Mouse (Mus musculus) adrenal gland, postnatal 10 days (tissue): ENCODE data around the gene Bad. TPM values are rescaled to one million over a fixed set of nuclear protein-coding genes. Genes with fewer than 3 reads are reported as not detected.
"Not testable (repeated sequence)": the region's sequence is repeated elsewhere in the genome, so short reads cannot be mapped to it uniquely, and the experiment has no call there.

Experiments used
- DNase-seq: peaks from one replicate; pipeline ENCODE4 v3.0.0; 2021; ENCODE audit warnings: mixed read lengths
- long read RNA-seq, 2 experiments: library from polyadenylated mRNA; stranded (forward); transcript quantifications; one replicate each; pipeline ENCODE4 v2.0.0; 2021
- total RNA-seq, 2 experiments: library from RNA; stranded (reverse); gene quantifications; 2 replicates each; pipeline ENCODE4 v1.2.3; 2021

The Bad gene
- total RNA-seq: 10 to 100 TPM; 42.0 to 51.8 TPM
- long read RNA-seq, experiment 1, transcript Bad-202 (4 exons, 990 nt): major isoform, 48 of 74 reads
- long read RNA-seq, experiment 1, transcript Bad-201 (4 exons, 1,452 nt): minor isoform, 9 of 74 reads
- long read RNA-seq, experiment 1, partial matches to known transcripts: 7 of 74 reads
- long read RNA-seq, experiment 1, other reads (novel, unspliced or antisense): 6 of 74 reads
- long read RNA-seq, experiment 2, transcript Bad-202 (4 exons, 990 nt): major isoform, 25 of 41 reads
- long read RNA-seq, experiment 2, partial matches to known transcripts: 7 of 41 reads
- long read RNA-seq, experiment 2, other reads (novel, unspliced or antisense): 3 of 41 reads

DNA sequence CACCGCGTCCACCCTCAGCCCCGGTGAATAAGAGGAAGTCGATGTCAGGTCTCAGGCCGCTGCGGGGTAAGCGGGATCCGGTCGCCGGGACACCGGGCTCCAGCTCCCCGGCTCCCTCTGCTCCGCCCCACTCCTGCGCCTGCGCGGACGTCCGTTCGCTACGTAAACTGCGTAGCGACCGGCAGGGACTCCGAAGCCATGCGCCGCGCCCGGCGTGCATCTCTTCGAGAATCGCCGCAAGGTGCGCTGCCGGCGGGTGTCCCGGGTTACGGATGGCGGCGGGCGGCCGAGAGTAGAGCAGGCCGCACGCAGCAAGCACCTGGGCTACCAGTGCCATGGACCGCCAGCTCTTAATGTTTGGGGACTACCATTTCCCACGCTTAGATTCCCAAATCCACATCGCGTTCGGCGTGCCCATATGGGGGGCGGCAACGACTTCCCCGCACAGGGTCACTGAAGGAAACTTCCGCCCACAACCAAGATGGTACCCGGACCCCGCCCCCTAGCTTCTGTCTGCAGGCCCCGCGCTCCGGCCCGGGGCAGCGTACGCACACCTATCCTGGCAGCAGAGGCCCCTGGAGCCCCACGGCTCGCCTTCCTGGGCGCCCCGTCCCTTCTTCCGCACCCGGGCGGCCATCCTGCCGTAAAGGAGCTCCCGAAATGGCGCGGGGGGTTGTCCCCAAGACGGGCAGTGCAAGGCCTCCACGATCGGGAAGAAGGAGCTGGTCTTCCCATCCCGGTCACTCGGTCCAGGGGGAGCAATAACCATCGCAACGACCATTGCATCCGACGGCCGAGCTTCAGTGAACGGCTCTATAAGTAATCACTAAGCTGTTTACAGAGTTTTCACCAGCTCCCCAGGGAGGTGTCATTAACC lies at the start of gene Bad:
Bad (plus strand) TSS at position 490 of the 877 bp plus-strand sequence.
- DNase-seq: peak; percentile 99

DNA sequence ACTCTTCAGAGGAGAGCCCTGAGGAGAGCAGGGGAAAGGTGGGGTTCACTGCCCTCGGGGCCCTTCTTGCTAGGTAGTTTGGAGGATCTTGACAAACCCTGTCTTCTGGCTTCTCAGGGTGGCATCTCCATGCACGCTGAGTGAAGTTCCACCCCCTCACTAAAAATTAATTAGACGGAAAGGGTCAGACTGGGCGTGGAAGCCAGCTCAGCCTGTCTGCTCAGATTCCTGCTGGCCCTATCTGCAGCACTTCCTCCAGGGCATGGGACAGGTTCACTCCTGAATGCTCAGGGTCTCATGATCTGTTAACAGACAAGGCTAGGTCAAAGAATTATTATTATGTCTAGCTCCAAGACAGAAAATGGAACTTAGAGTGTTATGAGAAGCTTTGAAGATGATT lies 49.1 kb upstream of the Bad start:
- no peak for DNase-seq

DNA sequence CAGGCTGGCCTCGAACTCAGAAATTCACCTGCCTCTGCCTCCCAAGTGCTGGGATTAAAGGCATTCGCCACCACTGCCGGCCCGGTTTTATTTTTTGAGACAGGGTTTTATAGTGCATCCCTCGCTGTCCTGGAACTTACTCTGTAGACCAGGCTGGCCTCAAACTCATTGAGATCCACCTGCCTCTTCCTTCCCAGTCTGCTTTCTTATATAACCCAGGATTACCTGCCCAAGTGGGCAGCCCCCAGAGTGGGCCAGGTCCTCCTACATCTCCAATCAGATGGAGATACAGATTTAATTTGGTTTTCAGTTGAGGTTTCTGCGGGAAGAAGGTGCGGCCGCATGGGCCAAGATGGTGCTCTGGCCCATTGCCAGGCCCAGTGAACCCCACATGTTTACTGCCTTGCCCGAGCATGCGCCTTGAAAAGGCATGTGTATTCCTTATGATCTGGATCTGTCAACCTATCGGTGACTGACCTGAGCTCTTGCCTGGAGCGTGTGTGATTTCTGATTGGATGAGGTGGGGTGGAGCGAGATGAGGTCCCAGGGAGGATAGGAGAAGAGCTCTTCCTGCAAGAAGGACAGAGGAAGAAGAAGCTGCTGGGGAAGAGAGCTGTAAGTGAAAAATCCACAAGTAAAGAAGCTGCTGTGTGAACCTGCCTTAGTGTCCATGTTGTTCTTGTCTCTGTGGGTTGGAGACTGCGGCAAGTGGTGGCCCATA lies 47.8 kb upstream of the Bad start:
- DNase-seq: no peak

DNA sequence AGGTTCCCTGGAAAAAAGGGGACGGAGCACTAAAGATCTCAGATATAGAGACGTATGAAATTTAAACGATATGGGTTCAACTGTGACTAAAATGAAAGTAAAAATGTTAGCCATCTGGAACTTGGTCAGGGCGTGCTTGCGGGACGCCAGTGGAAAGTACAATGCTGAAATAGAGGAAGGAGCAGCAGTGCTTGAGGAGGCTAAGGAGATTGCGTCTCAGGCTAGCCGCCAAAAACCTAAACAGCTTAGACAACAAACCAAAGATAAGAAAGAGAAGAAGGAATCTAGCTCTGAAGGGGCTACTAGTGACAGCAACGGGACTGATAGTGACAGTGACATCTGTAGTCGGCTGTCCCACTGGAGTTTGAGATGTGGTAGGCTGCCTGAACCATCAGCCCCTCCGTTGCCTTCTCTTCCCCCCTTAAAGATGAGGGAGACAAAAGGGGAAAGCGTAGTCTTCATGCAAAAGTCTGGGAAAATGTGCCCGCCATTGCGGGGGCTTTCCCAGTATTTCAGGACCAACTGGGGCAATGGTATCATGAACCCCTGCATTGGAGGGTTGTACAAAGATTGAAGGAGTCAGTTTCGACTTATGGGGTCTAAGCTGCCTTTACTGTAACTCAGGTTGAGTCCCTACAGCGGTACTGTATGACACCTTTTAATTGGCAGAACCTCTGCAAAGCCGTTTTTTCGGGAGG lies 45.9 kb upstream of the Bad start:
- not testable (repeated sequence) for DNase-seq

DNA sequence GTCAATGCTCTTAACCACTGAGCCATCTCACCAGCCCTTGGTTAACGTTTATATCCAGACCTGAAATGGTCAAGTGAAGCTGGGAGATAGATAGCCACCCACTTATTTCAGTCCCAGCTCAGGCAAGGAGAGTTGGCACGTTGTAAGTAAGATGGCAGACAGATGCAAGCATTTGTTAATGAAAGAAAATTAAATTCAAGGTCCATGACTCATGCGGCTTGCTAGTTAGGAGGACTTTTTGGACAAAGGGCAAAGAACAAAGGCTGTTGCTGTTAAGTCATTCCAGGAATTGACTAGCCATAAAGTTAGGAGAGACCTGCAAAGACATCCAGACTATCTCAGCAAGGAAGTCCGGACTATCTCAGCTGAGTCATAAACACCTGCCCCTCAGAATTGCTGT lies 42.0 kb upstream of the Bad start:
- no peak for DNase-seq

DNA sequence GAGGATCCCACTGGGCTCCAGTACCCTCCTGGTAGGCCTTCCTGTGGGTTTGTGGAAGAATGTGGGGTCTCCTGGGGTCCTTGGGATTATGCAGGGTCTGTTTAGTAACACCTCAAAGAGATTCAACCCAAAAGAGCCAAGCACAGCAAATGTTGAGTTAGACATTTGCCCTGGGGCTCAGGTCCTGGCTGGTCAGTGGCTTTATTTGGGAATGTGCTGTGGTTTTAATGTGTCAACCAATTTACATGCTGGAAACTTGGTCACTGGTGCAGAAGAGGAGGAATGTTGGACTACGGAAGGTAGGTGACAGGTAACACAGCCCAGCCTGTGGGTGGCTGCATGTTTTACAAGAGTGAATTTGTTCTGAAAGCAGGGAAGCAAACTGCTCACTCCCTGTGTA lies 38.6 kb upstream of the Bad start:
- no peak for DNase-seq

DNA sequence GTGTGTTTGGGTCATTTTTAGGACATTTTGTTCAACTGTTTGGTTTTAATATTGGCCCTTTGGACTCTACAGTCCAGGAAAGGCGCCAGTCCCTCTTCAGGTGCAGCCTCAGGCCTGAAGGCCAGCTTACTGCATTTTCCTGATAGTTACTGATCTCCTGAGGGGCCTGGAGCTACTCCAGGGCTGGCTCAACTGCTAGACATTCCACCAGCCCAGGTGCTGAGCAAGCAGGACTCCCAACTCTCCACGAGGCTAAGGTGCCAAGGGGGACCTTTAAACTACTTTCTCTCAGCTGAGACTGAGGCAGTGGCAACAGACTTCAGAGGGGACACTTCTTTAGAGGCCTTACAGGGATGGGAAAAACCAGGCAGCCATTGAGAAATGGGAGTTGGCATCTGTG lies 36.8 kb upstream of the Bad start:
- no peak for DNase-seq

DNA sequence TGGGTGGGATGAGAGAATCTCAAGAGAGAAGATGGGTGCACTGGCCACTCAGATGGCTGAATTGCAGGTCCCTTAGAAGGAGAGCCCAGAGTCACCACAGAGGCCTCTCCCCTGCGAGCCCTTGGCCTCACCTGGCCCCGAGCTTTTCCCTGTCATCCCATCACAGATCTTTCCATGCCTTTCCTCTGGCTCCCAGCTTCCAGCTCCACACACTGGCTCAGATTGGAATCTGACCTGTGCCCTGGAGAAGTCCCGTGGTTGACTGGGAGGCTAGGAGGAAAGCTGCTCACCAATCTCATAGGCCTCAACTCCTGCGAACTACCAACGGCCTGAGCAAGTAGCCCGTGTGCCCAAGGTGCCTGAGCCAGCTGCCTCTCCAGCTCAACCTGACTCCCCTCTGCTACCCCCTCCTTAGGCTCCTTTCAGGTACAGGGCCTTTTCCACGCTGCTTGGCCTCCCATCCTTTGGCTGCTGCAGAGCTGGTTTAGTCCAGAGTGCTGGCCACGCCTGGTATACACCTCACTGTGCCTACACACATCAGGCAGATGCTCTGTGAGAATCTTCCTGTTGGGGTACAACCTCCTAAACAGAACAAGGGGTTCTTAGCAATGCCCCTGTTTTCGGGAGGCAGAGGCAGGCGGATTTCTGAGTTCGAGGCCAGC lies 36.0 kb upstream of the Bad start:
- no peak for DNase-seq

DNA sequence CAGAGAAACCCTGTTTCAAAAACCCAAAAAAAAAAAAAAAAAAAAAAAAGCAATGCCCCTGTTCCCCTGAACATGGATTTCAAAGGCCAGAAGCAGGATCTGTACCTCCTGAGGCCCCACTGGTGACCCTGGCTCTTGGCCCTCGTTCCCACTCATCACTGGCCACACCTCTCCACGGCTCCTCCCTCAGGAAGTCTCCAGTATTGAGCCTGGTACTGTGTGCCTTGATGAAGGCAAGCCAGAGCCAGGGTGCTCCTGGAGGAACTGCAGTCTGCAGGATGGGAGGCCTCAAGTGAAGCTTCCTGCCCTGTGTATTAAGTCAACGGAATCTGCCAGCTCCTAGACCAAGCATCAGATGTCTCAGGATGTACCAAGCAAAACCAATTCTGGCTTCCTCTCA lies 35.5 kb upstream of the Bad start:
- DNase-seq: no peak

DNA sequence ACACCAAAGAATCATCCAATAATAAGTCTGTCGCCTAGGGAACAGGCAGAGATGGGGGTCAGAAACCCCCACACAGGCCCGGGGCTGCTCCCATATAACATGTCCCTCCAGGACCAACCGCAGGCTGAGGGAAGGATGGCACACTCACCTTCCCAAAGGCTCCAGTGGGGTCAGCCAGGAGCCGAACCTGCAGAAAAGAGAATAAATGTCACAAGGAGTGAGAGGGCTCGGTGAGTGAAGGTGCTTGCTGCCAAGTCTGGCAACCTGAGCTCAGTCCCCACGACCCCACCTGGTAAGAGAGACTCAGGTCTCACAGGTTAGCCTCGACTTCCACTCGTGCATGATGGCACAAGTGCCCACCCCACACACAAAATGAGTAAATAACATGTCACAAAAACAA lies 34.6 kb upstream of the Bad start:
- DNase-seq: no peak

DNA sequence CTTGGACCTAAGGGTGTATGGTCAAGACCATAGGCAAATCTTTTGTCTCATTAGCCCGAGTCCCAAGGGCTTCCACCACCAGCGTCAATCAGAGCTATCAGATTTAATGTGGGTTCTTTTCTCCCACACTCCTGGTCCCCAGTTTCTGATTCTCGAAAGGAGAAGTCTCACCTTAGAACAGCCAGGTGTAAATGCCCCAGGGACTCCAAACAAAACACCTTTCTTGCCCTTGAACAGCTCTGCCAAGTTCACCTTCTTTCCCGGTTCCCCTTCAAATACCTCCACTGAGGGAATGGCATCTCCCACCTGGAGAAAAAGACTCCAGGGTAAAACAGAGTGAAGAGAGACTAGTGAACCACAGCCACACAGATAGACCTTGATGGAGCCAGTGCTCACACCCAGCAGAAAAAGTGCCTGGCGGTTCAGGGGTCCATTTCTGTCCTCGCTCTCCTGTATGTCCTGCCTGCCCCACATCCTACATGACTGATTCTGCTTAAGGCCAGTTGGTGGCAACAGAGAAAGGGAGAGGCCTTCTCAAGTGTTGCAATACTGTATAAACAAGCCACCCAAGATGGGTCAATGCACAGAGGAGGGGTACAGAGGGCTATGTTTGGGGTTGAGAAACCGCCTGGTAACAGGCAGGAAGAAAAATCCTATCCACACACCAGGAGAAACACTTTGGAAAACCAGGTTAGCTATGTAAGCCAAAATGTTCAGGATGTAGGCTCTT lies 33.7 kb upstream of the Bad start:
- DNase-seq: no peak

DNA sequence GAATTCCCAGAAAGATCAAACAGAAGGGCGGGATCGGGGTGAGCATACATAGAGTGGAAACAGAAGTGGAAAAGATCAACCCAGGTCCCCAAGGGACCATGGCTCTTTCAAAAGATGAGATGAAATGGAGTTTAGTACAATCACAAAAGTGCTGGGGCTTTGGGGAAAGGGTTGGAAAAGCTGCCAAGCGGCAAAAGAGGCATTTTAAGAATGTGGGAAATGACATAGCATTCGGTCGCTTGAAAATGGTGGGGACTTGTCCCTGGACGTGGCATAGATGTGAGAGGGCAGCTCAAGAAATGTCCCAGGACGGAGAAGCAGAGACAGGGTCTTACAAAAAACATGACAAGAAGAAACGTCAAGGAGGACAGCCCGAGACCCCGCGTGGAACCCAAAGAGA lies 32.6 kb upstream of the Bad start:
- no peak for DNase-seq

DNA sequence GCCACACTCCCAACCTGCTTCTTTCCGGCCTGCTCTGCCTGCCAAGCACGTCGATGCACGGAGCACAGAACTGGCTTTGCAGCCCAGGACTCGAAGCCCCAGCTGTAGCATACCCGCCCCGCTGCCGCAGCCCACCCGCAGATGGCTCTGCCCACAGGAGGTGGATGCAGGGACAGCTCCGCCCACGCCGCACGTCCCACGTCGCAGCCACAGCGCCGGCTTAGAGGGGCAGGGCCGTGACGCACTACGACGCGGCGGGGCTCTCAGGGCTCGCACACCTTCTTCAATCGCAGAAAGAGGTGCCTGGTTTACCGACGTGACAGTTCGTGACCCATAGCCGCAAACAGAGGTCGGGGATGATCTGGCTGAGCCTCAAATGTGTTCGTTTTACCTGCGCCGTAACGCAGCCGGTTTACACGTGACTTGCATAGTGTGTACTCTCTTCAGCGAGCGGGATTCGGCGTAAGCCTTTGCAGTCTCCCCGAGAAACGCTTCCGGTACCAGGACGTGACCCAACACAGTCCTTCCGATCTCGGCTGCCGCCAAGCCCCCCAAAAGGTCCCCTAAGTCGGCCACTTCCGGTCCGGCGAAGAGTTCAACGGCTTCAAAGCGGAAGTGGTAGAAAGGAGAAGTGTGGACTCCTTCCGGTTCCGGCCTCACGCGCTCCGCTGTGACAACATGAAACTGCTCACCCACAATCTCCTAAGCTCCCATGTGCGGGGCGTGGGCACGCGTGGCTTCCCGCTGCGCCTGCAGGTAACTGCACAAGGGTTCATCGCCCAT lies 32.0 kb upstream of the Bad start, which contains the start of the genes Trmt112 and Prdx5:
Trmt112 (plus strand) TSS at position 192 of the 783 bp plus-strand sequence.
Prdx5 (minus strand) TSS at position 600 of the 783 bp plus-strand sequence.
- DNase-seq: peak; percentile 94

DNA sequence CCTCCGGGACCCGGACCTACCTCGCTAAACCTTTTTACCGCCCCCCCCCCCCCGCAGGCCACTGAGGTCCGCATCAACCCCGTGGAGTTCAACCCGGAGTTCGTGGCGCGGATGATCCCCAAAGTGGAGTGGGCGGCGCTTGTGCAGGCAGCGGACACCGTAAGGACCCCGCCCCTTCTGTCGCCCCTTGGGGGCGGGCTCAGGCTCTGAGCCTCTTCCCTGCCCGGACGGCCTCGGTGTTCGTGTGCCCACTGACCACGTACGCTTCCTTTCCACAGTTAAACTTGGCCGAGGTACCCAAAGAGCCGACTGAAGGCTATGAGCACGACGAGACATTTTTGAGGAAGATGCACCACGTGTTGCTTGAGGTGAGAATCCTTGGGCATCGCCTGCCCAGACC lies 31.4 kb upstream of the Bad start:
- DNase-seq: peak; percentile 76

DNA sequence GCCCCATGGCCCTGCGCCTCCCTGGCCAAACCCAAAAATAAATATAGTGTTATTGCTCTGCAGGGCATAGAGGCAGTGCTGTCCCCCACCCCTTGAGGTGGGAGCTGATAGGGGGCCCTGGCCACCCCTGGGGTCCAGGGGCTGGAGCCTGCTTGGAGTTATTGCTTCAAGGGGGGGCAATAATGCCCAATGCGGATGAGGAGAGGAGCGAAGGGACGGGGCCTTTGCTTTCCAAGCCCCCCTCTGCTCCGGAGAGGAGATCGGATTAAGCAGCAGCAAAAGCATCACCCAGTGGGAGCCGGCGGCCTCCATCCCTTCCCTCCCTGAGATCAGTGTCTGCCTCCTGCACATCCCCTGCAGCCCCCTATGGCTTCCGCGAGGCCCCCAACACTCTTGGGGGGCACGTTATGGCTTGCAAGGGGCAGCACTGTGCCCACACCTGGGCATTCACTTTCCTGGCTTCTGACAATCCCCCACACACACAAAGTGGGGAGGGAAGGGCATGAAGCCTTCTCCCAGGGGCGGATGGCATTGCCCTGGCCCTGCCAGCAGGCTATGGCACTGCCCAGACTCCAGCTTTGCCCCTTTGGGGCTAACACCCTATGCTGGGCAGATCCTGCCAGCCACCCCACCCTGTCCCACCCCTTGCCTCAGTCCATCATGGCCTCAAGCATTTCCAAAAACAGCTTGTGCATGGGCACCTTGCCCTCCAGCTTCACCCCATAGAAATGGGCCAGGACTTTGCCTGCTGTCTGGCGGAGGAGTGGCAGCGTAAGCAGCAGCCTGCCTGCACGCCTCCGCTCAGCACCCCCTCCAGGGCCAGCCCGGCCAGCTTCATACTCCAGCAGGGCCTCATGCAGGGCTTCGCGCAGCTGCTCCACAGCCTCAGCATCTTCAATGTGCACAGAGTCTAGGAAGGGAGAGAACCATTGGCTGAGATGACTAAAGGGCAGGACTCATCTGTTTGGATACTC lies 30.3 kb upstream of the Bad start:
- no peak for DNase-seq

DNA sequence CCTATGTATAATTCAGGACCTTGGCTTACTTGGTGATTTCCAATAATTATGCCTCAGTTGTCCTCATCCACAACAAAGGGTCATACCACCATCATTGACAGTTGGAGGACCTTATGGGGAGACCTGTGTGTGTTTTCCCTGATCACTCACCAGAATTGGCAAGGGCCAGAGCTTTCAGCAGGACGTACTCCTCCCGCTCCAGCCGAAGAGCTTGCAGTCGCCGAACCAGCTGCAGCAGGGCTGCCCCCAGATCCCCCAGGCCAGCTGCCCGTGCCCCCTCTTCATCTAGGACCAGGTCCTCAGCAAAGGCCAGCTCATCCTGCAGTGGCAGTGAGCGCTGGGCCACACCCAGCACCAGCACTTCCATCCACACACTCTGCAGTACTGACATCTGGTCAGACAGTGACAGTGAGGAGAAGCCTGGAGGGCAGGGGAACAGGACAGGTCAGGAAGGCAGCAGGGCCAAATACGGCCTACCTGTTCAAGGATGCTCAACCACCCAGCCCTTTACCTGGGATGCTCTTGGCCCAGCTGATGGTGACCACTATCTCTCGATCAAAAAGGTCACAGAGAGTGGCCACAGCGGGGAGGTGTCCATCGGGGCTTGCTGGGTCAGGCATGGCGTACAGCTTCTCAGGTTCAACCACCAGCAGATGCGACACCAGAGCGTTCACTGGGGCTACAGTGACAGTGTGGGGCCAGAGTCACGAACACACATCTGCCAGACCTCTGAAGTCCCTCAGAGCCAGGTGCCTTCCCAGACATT lies 29.3 kb upstream of the Bad start:
- no peak for DNase-seq

DNA sequence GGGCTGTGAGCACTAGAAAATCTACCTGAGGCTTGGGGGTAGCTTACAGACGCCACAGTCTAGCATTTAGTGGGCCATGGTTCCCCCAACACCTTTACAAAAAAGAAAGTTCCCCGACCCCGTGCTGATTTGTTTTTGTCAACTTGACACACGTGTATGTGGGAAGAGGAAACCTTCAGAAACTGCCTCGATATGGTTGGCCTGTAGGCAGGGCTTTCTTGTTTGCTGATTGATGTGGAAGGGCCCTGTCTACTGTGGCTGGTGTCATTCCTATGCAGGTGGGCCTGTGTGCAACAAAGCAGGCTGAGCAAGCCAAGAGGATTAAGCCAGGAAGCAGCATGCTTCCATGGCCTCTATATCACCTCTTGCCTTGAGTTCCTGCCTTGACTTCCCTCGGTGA lies 28.6 kb upstream of the Bad start:
- no peak for DNase-seq

DNA sequence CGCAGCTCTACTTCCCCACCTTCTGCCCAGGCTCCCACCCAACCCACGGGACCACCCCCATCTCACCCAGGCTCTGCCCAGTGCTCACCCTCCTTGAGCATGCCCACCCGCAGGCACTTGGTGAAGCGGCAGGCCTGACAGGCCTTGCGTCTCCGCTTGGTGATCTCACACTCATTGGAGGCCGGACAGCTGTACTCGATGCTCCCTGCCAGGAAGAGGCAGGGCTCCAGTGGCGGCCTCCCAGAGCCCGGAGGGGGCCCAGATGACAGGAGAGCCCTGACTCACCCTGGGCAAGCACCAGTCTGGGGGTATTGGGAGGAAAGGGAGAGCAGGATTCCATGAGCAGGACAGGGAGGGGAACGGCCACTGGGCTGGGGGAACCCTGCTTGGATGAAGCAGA lies 27.7 kb upstream of the Bad start:
- peak; percentile 42 for DNase-seq
